Comparison of ENCODE assay signal across 16 mouse cellular contexts in genomic region chr7:77527906-77528305, GRCm38 (mm10).
"Had no signal": no experiment of that assay in that cellular context is flagged by ENCODE, and none has a peak within 500 bp of the region (broad histone marks: within the 10 kb centered on the region; RNA-seq: fewer than 3 reads in every experiment).

No protein-coding gene starts in this region.

- H3K9ac ChIP-seq: lung, embryonic 14.5 days; midbrain, embryonic 13.5 days; neural tube, embryonic 13.5 days; neural tube, embryonic 15.5 days; stomach, embryonic 15.5 days had no signal

- H3K27me3 ChIP-seq: midbrain, embryonic 13.5 days; neural tube, embryonic 13.5 days; neural tube, embryonic 15.5 days; stomach, embryonic 15.5 days had no signal

- H3K9me3 ChIP-seq: midbrain, embryonic 13.5 days; neural tube, embryonic 13.5 days; neural tube, embryonic 15.5 days; stomach, embryonic 15.5 days had no signal

- ATAC-seq: midbrain, embryonic 13.5 days; midbrain, embryonic 16.5 days had no signal

- H3K4me3 ChIP-seq: midbrain, embryonic 13.5 days; myocyte; neural tube, embryonic 13.5 days; neural tube, embryonic 15.5 days; stomach, embryonic 15.5 days had no signal

- DNase-seq: lung, adult 18-20 months; lung, embryonic 14.5 days; lung, postnatal 10 days; lung, postnatal 4 days; right cerebral cortex, postnatal 14 days; thymus, adult 2 months; thymus, postnatal 25 days; thymus, postnatal 4 days had no signal

- H3K4me2 ChIP-seq: lung, embryonic 14.5 days; midbrain, embryonic 11.5 days; midbrain, embryonic 13.5 days; neural tube, embryonic 13.5 days; neural tube, embryonic 15.5 days; stomach, embryonic 15.5 days had no signal

- H3K4me1 ChIP-seq: midbrain, embryonic 13.5 days; neural tube, embryonic 15.5 days; stomach, embryonic 15.5 days had no signal

- H3K27ac ChIP-seq: midbrain, embryonic 13.5 days; neural tube, embryonic 13.5 days; neural tube, embryonic 15.5 days; stomach, embryonic 15.5 days; stomach, postnatal 0 days had no signal

- H3K36me3 ChIP-seq: midbrain, embryonic 13.5 days; neural tube, embryonic 13.5 days; neural tube, embryonic 15.5 days; stomach, embryonic 15.5 days had no signal
